Mouse (Mus musculus) intestine, embryonic 16.5 days (tissue): ENCODE results near the gene Adra1d. TPM values are rescaled to one million over a fixed set of nuclear protein-coding genes. Genes with fewer than 3 reads are reported as not detected.

ENCODE experiments used
- ATAC-seq: fragments of 200-750 bp; cut with Nextera tagmentation; 2 replicates; pipeline ENCODE4 v1.8.0; 2017; ENCODE audit warnings: moderate TSS enrichment, moderate library complexity
- H3K27ac ChIP-seq: fragments of 300-500 bp; sonication (generic); 2 replicates; pipeline ENCODE4 v1.5.1; 2014; ENCODE audit warnings: mild to moderate bottlenecking, low read length
- H3K27me3 ChIP-seq: fragments of 300-500 bp; sonication (generic); replicated peaks from 2 replicates; pipeline ENCODE4 v1.6.1; 2014; ENCODE audit warnings: low read length, control low read depth, mixed read lengths; ENCODE audit not compliant: control insufficient read depth, insufficient read depth
- H3K36me3 ChIP-seq: fragments of 300-500 bp; sonication (generic); 2 replicates; pipeline ENCODE4 v1.6.1; 2014; ENCODE audit warnings: low read length, control low read depth; ENCODE audit not compliant: control insufficient read depth, insufficient read depth
- H3K4me1 ChIP-seq: fragments of 300-500 bp; sonication (generic); 2 replicates; pipeline ENCODE4 v1.6.1; 2014; ENCODE audit warnings: low read length, control low read depth, mixed read lengths; ENCODE audit not compliant: control insufficient read depth, insufficient read depth
- H3K4me2 ChIP-seq: fragments of 300-500 bp; sonication (generic); 2 replicates; pipeline ENCODE4 v1.6.1; 2014; ENCODE audit warnings: low read depth, low read length, control low read depth
- H3K4me3 ChIP-seq: fragments of 300-500 bp; sonication (generic); 2 replicates; pipeline ENCODE4 v1.5.1; 2014; ENCODE audit warnings: mild to moderate bottlenecking, low read length
- H3K9ac ChIP-seq: fragments of 300-500 bp; sonication (generic); 2 replicates; pipeline ENCODE4 v1.6.1; 2014; ENCODE audit warnings: low read depth, low read length
- H3K9me3 ChIP-seq: fragments of 300-500 bp; sonication (generic); 2 replicates; pipeline ENCODE4 v1.6.1; 2016; ENCODE audit warnings: low read length, control low read depth; ENCODE audit not compliant: control insufficient read depth
- WGBS: fragments of 180-500 bp; shearing (Covaris S2); extraction: QIAGEN DNeasy Blood & Tissue Kit; methylation state at CpG from one replicate; pipeline ENCODE4 v1.1.7; 2014; 5-methylcytosine and 5-hydroxymethylcytosine counted together
- polyA plus RNA-seq: library from polyadenylated mRNA; unstranded; fragments of >200 nt; fragmentation: Nextera tagmentation; extraction: Ambion mirVana; gene quantifications from 2 replicates; pipeline ENCODE4 v1.2.1, GENCODE M21; 2015

Adra1d gene
- polyA plus RNA-seq, 1 experiment from 2014 or later = 0.28 TPM

DNA sequence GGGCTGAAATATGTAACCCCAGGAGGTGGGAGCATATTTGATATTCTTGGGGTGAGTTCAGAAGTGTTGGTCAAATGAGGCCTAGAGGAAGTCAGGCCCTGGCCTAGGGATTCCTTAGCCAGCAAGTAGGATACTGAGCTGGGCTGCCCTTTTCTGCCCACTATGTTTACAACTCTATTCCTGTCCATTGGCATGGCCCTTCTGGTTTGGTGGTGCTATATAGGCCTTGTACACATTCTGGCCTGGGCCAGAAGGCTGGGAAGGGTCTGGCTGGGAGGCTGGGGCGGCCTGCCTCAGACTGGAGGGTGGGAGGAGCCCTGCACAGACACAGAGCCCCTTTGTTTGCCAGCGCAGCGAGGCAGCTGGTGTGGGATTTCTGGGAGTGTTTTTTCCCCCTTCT lies 55.7 kb downstream of the Adra1d start:
- 24% methylated on average over 3 of the region's 3 CpGs for WGBS
- Histone ChIP-seq H3K36me3 (no peaks in the 10 kb centered on the region), H3K4me2 (no peak overlapping the region), H3K9me3 (no peaks in the 10 kb centered on the region), H3K27ac (no peak overlapping the region), H3K9ac (no peak overlapping the region), H3K4me1 (peaks cover 18% of the 10 kb centered on the region), H3K27me3 (no peaks in the 10 kb centered on the region), H3K4me3 (no peak overlapping the region)
- ATAC-seq = no peak

DNA sequence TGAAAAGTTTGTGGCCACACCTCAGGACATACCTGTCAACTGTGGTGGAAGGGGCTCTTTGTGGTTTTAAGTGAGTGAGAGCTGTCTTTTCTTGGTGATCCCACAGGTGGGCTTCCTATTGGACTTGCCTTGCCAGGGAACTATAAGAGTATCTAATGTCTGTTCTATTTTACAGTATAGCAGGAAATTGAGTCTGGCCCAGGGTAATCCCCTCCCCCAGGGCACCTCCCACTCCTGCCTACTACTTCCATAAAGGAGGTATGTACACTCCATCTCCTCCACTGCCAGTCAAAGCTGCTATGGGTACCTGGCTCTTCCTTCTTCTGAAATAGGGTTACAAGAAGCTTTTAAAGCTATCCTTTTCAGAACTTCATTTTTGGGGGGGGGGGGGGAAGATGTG lies 56.7 kb downstream of the Adra1d start:
- no peak for ATAC-seq
- H3K27me3 ChIP-seq = no peaks in the 10 kb centered on the region
- H3K4me2 ChIP-seq = no peak overlapping the region
- H3K36me3 ChIP-seq = no peaks in the 10 kb centered on the region
- no peak overlapping the region for H3K9ac ChIP-seq
- no peak overlapping the region for H3K4me3 ChIP-seq
- no peaks in the 10 kb centered on the region for H3K9me3 ChIP-seq
- H3K27ac ChIP-seq = no peak overlapping the region
- H3K4me1 ChIP-seq = peaks cover 18% of the 10 kb centered on the region

DNA sequence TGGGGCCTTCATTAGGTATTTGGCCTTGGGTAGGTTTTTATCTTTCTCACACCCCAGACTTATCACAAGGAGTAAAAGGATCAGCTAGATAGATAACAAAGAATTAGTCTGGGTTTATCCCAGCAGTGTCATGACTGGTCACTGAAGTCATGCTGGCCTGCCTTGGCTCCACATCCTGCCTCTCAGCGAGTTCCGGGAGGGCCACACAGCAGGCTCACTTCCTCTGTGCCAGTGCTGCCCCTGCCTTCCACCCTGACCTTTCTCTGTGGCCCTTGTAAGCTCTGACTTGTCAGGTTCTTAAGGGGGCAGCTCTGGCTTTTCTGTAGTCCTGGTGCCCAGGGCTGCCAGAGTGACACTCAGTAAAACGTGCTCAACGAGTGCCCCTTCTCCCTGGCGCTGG lies 59.5 kb downstream of the Adra1d start:
- Histone ChIP-seq H3K4me2 (no peak overlapping the region), H3K9me3 (no peaks in the 10 kb centered on the region), H3K27ac (no peak overlapping the region), H3K36me3 (no peaks in the 10 kb centered on the region), H3K4me1 (peaks cover 6% of the 10 kb centered on the region), H3K4me3 (no peak overlapping the region), H3K27me3 (no peaks in the 10 kb centered on the region), H3K9ac (no peak overlapping the region)
- ATAC-seq = no peak
- WGBS = 73% methylated on average over 5 of the region's 5 CpGs

DNA sequence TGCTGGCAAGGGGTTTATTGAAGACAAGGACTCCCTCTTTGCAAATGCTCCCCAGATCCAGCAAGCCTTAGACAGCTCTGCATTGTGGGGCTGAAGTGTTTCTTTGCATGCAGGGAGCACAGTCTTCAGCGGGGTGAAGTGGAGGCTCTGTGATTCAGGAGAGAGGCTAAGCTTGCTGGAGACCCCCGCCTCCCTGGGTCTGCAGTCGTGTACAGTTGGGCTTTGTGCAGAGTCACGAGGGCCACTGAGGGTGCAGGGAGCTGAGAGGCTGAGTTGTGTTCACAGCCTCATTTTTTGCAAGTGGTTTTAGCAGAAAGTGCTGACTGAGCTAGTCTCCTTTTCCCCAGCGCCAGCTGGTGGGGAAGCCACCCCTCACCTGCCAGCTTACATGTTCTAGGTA lies 60.2 kb downstream of the Adra1d start:
- Histone ChIP-seq H3K4me3 (no peak overlapping the region), H3K9ac (no peak overlapping the region), H3K27ac (no peak overlapping the region), H3K4me2 (no peak overlapping the region), H3K27me3 (no peaks in the 10 kb centered on the region), H3K36me3 (no peaks in the 10 kb centered on the region), H3K4me1 (peaks cover 8% of the 10 kb centered on the region), H3K9me3 (no peaks in the 10 kb centered on the region)
- WGBS = 68% methylated on average over 5 of the region's 5 CpGs
- no peak for ATAC-seq

DNA sequence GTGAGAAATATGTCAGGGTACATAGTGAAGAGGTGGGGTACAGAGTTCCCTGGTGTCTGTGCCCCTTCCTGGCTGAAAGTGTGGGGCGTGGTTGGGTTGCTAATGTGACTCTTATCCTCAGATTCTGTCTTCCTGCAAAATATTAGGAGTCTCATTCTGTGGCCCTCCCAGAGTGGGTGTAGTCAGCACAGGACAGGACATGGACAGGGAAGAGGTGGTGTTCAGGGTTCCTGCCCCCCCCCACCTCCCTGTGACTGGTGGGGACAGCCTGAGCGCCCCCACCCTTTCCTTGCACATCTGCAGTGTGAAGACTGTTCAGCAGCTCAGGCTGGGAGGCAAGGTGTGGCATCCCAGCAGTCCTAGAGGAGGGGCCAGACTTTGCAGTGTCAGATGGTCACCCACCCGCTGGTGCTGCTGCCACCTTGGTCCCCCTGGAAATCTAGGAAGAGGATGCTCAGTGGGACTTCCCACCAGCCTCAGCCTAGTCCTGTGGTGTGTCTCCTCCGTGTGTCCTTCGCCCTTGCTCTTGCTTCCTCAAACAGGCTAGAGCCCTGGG lies 62.7 kb downstream of the Adra1d start:
- 0 out of 2 replicates have a peak, but pooled peaks have one; percentile 6 for ATAC-seq
- Histone ChIP-seq H3K36me3 (no peaks in the 10 kb centered on the region), H3K27me3 (no peaks in the 10 kb centered on the region), H3K9me3 (no peaks in the 10 kb centered on the region), H3K9ac (no peak overlapping the region), H3K4me2 (no peak overlapping the region), H3K4me1 (peaks cover 14% of the 10 kb centered on the region), H3K27ac (no peak overlapping the region), H3K4me3 (no peak overlapping the region)
- WGBS = 65% methylated on average over 5 of the region's 5 CpGs

DNA sequence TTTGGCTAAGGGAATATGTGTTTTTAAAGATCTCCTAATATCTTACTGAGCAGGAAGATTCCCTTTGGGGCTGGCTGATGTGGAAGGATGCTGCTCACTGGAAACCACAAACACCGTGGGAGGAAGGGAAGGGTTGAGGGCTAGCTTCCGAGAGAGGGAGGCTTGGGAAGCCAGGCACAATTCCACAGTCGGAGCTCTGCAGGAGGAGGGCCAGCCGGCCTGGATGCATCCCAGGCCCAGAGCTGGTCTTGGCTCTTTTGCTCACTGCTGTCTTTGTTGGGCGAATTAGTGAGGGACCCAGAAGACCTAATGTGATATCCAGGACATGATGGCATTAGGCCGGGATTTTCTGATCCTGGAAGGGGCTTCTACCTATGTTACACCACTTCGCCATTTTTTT lies 63.9 kb downstream of the Adra1d start:
- no peaks in the 10 kb centered on the region for H3K9me3 ChIP-seq
- no peak overlapping the region for H3K4me2 ChIP-seq
- no peaks in the 10 kb centered on the region for H3K36me3 ChIP-seq
- no peak overlapping the region for H3K4me3 ChIP-seq
- ATAC-seq = no peak
- peaks cover 14% of the 10 kb centered on the region for H3K4me1 ChIP-seq
- H3K9ac ChIP-seq = no peak overlapping the region
- H3K27me3 ChIP-seq = no peaks in the 10 kb centered on the region
- H3K27ac ChIP-seq = no peak overlapping the region
- WGBS = 57% methylated on average over 7 of the region's 7 CpGs

DNA sequence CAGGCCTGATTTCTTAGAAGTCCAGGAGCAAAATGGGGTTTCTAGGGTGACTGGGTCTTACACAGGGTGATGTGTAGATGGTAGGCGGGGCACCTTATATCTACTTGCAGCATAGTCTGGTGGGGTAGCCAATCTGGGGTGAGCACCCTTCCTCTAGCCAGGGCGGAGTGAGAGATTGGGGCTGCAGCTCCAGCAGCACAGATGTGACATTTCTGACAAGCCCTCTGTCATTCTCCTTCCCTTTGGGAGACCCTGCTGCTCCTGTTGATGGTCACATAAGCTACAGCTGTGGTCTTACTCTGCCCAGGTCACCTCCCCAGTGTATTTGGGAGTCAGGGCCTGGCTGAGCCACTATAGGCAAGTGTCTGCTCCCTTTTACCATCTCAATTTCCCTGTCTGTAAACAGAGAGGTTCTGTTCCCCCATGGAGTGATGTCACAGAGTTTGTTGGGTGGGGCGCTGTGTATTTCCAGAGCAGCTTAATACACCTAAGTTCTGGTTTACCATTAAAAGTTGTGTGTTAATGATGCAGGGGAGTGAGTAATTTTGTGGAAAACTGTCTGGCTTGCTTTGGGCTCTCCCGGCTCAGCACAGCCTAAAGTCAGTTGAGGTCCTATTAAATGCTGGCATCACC lies 64.7 kb downstream of the Adra1d start:
- peak; percentile 77 for ATAC-seq
- Histone ChIP-seq H3K4me3 (no peak overlapping the region), H3K4me2 (no peak overlapping the region), H3K9me3 (no peaks in the 10 kb centered on the region), H3K4me1 (peaks cover 20% of the 10 kb centered on the region), H3K9ac (no peak overlapping the region), H3K27ac (no peak overlapping the region), H3K36me3 (no peaks in the 10 kb centered on the region), H3K27me3 (no peaks in the 10 kb centered on the region)
- 88% methylated on average over 4 of the region's 4 CpGs for whole genome bisulfite sequencing

DNA sequence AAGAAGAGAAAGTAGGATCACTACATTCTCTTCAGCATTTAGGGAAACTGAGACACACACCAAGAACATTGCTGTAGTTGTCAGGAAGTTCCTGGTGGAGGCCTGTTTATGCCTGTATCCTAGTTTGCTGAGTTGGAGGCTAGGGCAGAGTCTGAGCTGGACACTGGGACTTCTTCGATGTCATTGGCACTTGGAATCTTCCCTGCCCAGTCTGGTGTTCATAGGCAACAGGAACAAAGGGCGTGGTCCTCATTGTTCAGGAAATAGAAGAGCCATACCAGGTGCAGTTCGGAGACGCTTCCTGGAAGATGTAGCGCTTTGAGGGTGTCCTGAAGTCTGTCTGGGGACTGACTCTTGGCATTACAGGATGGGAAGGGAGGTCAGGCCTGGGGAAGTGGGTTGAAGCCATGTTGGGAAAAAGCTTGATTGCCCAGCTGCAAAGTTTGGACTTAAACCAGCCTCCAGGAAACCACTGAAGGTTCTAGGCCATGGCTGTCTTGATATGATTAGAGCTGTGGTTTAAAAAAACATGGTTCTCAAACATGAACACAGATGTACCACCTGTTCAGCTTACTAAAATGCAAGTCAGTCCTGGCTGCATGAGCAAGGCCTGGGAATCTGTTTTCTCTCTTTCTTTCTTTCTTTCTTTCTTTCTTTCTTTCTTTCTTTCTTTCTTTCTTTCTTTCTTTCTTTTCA lies 65.8 kb downstream of the Adra1d start:
- ATAC-seq = no peak
- Histone ChIP-seq H3K9ac (no peak overlapping the region), H3K4me1 (peaks cover 21% of the 10 kb centered on the region), H3K36me3 (no peaks in the 10 kb centered on the region), H3K27ac (no peak overlapping the region), H3K9me3 (no peaks in the 10 kb centered on the region), H3K27me3 (no peaks in the 10 kb centered on the region), H3K4me2 (no peak overlapping the region), H3K4me3 (no peak overlapping the region)
- WGBS = 77% methylated on average over 5 of the region's 5 CpGs
